Mouse (Mus musculus) brain, embryonic 14.5 days (tissue): Measurements from ENCODE around the gene Capn1.

ENCODE experiments used
- CTCF ChIP-seq: fragments of 200-500 bp; IDR thresholded peaks from 2 replicates; pipeline ENCODE4 v1.5.1; 2012; ENCODE audit warnings: inconsistent platforms, mild to moderate bottlenecking, moderate library complexity, borderline replicate concordance; ENCODE audit not compliant: insufficient read depth, insufficient read length; ENCODE audit errors: extremely low read depth
- POLR2A ChIP-seq: fragments of 200-500 bp; IDR thresholded peaks from 2 replicates; pipeline ENCODE4 v1.6.1; 2012; ENCODE audit warnings: mild to moderate bottlenecking, inconsistent platforms, borderline replicate concordance; ENCODE audit not compliant: poor library complexity, insufficient read depth, insufficient read length, severe bottlenecking; ENCODE audit errors: extremely low read depth

DNA sequence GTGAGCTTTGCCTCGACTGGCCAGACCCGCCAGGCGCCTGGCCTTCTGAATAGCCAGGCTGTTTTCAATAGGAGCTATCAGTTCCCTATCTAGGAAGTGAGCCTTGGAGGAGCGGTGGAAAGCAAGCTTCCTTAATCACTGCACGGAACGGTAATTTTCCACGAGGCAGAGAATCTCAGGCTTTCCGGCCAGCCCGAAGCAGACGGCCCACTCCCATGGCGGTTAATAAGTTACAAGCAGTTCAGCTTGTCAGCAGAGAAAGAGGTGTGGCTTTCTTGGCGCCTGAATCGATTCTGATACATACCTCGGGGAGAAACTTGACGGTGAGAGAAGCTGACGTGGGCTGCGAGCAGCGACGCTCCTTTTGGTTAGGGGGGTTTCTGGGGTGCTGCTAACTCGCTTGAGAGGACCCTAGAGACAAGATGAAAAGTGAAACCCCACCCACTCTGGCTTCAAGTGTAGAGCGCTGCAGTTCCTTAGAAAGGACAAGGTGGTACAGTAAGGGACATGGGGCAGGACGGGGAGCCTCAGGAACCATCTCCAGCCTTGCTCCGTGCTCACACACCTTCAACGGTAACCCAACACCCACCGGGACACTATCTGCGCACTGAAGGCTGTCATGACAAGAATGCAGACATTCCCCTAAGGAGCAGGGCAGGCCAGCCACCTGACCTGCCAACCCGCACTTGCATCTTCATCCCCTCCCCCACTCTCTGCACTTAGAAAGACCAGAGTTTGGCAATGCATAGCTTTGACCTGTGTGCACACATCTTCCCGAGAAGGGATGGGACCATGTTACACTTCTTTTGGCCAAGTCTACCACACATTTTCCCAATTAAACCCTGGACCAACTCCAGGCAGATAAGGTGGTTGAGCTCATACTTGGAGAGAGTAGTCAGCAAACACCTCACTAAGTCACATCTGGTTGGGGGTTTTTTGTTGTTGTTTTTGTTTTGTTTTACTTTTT lies 59.7 kb downstream of the Capn1 start:
- TF ChIP-seq POLR2A, result no peak
- no peak for TF ChIP-seq CTCF
